Mouse (Mus musculus) cerebellum, adult 2 months (tissue): ENCODE data around the gene Myh1.

Experiments
- CTCF ChIP-seq: fragments of 200-500 bp; IDR thresholded peaks from 2 replicates; pipeline ENCODE4 v1.5.1; 2011; ENCODE audit warnings: low read depth, mild to moderate bottlenecking, control low read depth, low read length, moderate library complexity, borderline replicate concordance; ENCODE audit not compliant: insufficient read depth
- POLR2A ChIP-seq: fragments of 200-500 bp; IDR thresholded peaks from 2 replicates; pipeline ENCODE4 v1.6.1; 2011; ENCODE audit warnings: low read length, control low read depth, borderline replicate concordance; ENCODE audit not compliant: insufficient read depth

GRCm38 (mm10) chr11:67153123-67153522, 46.7 kb upstream of the Myh1 start:
- TF ChIP-seq CTCF, result no peak
- TF ChIP-seq POLR2A, result no peak
